Mouse (Mus musculus) kidney, postnatal 0 days (tissue): ENCODE data around the gene U2af2. TPM values are rescaled to one million over a fixed set of nuclear protein-coding genes. Genes with fewer than 3 reads are reported as not detected.

Experiments used
- ATAC-seq: fragments of 200-750 bp; cut with Nextera tagmentation; replicated peaks from 2 replicates; pipeline ENCODE4 v1.8.0; 2017; ENCODE audit warnings: low read depth, moderate number of reproducible peaks, moderate TSS enrichment, moderate library complexity; ENCODE audit not compliant: low FRiP score
- DNase-seq: peaks from one replicate; pipeline ENCODE4 v3.0.0-alpha.2; 2016; ENCODE audit warnings: low spot score
- H3K27ac ChIP-seq: fragments of 300-500 bp; sonication (generic); 2 replicates; pipeline ENCODE4 v1.5.1; 2014; ENCODE audit warnings: mild to moderate bottlenecking
- H3K27me3 ChIP-seq: fragments of 300-500 bp; sonication (generic); 2 replicates; pipeline ENCODE4 v1.6.1; 2014; ENCODE audit warnings: low read length, mixed read lengths; ENCODE audit not compliant: insufficient read depth
- H3K36me3 ChIP-seq: fragments of 300-500 bp; sonication (generic); 2 replicates; pipeline ENCODE4 v1.6.1; 2014; ENCODE audit warnings: low read length, mixed read lengths; ENCODE audit not compliant: insufficient read depth
- H3K4me1 ChIP-seq: fragments of 300-500 bp; sonication (generic); replicated peaks from 2 replicates; pipeline ENCODE4 v1.6.1; 2014; ENCODE audit warnings: antibody characterized with exemption, low read length, mixed read lengths; ENCODE audit not compliant: insufficient read depth
- H3K4me2 ChIP-seq: fragments of 300-500 bp; sonication (generic); 2 replicates; pipeline ENCODE4 v1.6.1; 2014; ENCODE audit warnings: mild to moderate bottlenecking, low read length, moderate library complexity, mixed read lengths
- H3K4me3 ChIP-seq: fragments of 300-500 bp; sonication (generic); replicated peaks from 2 replicates; pipeline ENCODE4 v1.5.1; 2014; ENCODE audit warnings: low read depth, low read length
- H3K9ac ChIP-seq: fragments of 300-500 bp; sonication (generic); 2 replicates; pipeline ENCODE4 v1.6.1; 2014; ENCODE audit warnings: low read depth, low read length
- H3K9me3 ChIP-seq: fragments of 300-500 bp; sonication (generic); replicated peaks from 2 replicates; pipeline ENCODE4 v1.6.1; 2016; ENCODE audit warnings: low read length, inconsistent platforms, mixed read lengths
- CTCF ChIP-seq: IDR thresholded peaks from 2 replicates; pipeline ENCODE4 v1.5.1; 2016; ENCODE audit warnings: antibody characterized with exemption, low read depth, mild to moderate bottlenecking, moderate library complexity
- WGBS: fragments of 180-500 bp; shearing (Covaris S2); extraction: QIAGEN DNeasy Blood & Tissue Kit; methylation state at CpG from one replicate; pipeline ENCODE4 v1.1.7; 2014; 5-methylcytosine and 5-hydroxymethylcytosine counted together
- polyA plus RNA-seq: library from polyadenylated mRNA; unstranded; fragments of >200 nt; fragmentation: Nextera tagmentation; extraction: Ambion mirVana; gene quantifications from 2 replicates; pipeline ENCODE4 v1.2.1, GENCODE M21; 2015

U2af2 gene
- polyA plus RNA-seq, 1 experiment from 2014 or later = 95.0 TPM

GRCm38 (mm10) chr7:5053456-5054179 is 8.3 kb upstream of the U2af2 start:
- Histone ChIP-seq H3K4me1 (peaks cover 26% of the 10 kb centered on the region), H3K27me3 (peaks cover 23% of the 10 kb centered on the region), H3K9ac (peak overlapping the region; percentile 56), H3K36me3 (no peaks in the 10 kb centered on the region), H3K9me3 (no peaks in the 10 kb centered on the region), H3K4me2 (peak overlapping the region; percentile 81), H3K27ac (no peak overlapping the region), H3K4me3 (peak overlapping the region; percentile 60)
- peak; percentile 39 for DNase-seq
- WGBS = 9% methylated on average over 32 of the region's 32 CpGs
- no peak for TF ChIP-seq CTCF
- no peak for ATAC-seq

- H3K27ac ChIP-seq = peak overlapping the region; percentile 38; the same call in 1 of the 2 replicates
- no peaks in the 10 kb centered on the region for H3K36me3 ChIP-seq
Observed at GRCm38 (mm10) chr7:5056651-5057263, 5.2 kb upstream of the U2af2 start.

GRCm38 (mm10) chr7:5057381-5057780 is 4.6 kb upstream of the U2af2 start:
- WGBS = 25% methylated on average over 8 of the region's 8 CpGs

More at GRCm38 (mm10) chr7:5056651-5057263, 5.2 kb upstream of the U2af2 start:
- no peak for TF ChIP-seq CTCF
- H3K9me3 ChIP-seq = no peaks in the 10 kb centered on the region
- peaks cover 27% of the 10 kb centered on the region for H3K4me1 ChIP-seq
- peak overlapping the region; percentile 79 for H3K9ac ChIP-seq
- no peak for ATAC-seq
- H3K4me2 ChIP-seq = peak overlapping the region; percentile 86
- peak overlapping the region; percentile 52 for H3K4me3 ChIP-seq
- peaks cover 23% of the 10 kb centered on the region for H3K27me3 ChIP-seq
- no peak for DNase-seq
- 1% methylated on average over 52 of the region's 55 CpGs for WGBS

GRCm38 (mm10) chr7:5057804-5058203 is 4.1 kb upstream of the U2af2 start:
- H3K9ac ChIP-seq = no peak overlapping the region
- no peak overlapping the region for H3K4me3 ChIP-seq
- TF ChIP-seq CTCF = peak; percentile 50
- no peak overlapping the region for H3K27ac ChIP-seq
- no peak for ATAC-seq
- H3K4me1 ChIP-seq = peaks cover 22% of the 10 kb centered on the region
- peaks cover 20% of the 10 kb centered on the region for H3K27me3 ChIP-seq
- no peak for DNase-seq
- H3K9me3 ChIP-seq = no peaks in the 10 kb centered on the region
- WGBS = 39% methylated on average over 11 of the region's 11 CpGs
- peak overlapping the region; percentile 86; the same call in 1 of the 2 replicates for H3K4me2 ChIP-seq
- H3K36me3 ChIP-seq = no peaks in the 10 kb centered on the region

More at GRCm38 (mm10) chr7:5057381-5057780, 4.6 kb upstream of the U2af2 start:
- no peak for TF ChIP-seq CTCF
- Histone ChIP-seq H3K36me3 (no peaks in the 10 kb centered on the region), H3K4me3 (peak overlapping the region; percentile 52), H3K4me2 (peak overlapping the region; percentile 86), H3K27ac (no peak overlapping the region), H3K4me1 (peaks cover 26% of the 10 kb centered on the region), H3K27me3 (peaks cover 23% of the 10 kb centered on the region), H3K9ac (peak overlapping the region; percentile 79; the same call in 1 of the 2 replicates), H3K9me3 (no peaks in the 10 kb centered on the region)
- no peak for DNase-seq
- ATAC-seq = no peak

GRCm38 (mm10) chr7:5058631-5059030 is 3.3 kb upstream of the U2af2 start:
- Histone ChIP-seq H3K27ac (no peak overlapping the region), H3K4me2 (no peak overlapping the region), H3K27me3 (peaks cover 16% of the 10 kb centered on the region), H3K9ac (no peak overlapping the region), H3K36me3 (no peaks in the 10 kb centered on the region), H3K9me3 (no peaks in the 10 kb centered on the region), H3K4me3 (no peak overlapping the region), H3K4me1 (peaks cover 14% of the 10 kb centered on the region; the same call in 1 of the 2 replicates)
- no peak for TF ChIP-seq CTCF
- ATAC-seq (no peak), DNase-seq (no peak)
- 100% methylated on average over 1 of the region's 1 CpGs for WGBS

GRCm38 (mm10) chr7:5059421-5059820 is 2.5 kb upstream of the U2af2 start:
- Histone ChIP-seq H3K4me2 (no peak overlapping the region), H3K9me3 (no peaks in the 10 kb centered on the region), H3K9ac (no peak overlapping the region), H3K4me1 (peaks cover 12% of the 10 kb centered on the region; the same call in 1 of the 2 replicates), H3K27ac (no peak overlapping the region), H3K4me3 (no peak overlapping the region), H3K27me3 (peaks cover 8% of the 10 kb centered on the region; the same call in 1 of the 2 replicates), H3K36me3 (no peaks in the 10 kb centered on the region)
- TF ChIP-seq CTCF = no peak
- ATAC-seq = no peak
- 91% methylated on average over 12 of the region's 12 CpGs for WGBS
- DNase-seq = no peak
